In the genomic region with DNA sequence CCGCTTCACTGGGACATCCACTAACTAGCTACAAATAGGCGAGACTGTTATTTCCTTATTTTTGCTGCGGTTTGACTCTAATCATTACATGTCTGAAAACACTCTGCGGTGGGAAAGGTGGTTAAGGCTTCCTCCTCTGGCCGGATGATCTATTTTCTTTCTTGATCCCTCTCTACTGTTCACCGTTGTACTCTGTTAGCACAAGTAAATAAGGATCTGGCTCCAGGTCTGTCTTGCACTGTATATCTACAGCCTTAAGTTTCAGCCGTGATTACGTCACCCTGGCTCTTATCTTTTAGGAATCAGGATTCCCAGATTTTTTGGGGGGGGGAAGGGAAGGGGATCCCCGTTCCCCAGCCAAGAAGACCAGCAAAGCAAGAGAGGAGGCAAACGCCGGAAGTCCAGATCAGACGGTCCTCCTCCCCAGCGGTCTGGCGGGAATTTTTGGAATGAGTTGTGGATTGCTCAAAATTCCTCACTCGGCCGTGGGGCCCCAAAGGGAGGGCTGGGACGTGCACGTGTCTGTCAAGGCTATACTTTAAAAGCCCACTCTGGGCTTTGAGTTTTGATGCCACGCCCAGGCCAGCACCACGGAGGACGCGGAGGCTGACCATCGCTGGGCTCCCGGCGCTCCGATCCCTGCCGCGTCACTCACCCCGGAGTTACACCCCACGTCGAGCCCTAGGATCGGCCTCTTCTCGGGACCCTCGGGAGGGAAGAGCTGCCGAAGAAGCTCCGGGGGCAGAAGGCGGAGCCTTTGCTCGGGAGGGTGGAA, we compare ENCODE assay signal across 8 mouse cellular contexts. TPM values are rescaled to one million over a fixed set of nuclear protein-coding genes. Genes with fewer than 3 reads are reported as not detected.
DNase-seq lines count a peak whose midpoint lies in the region; ATAC-seq and TF ChIP-seq lines count a peak whose summit lies in the region.

No protein-coding gene starts in this region.

- H3K9me3 ChIP-seq in CH12.LX (replicated peaks; ENCODE audit: low read length): peaks cover 6% of the 10 kb centered on the region
- no peaks in the 10 kb centered on the region for H3K9me3 ChIP-seq in heart, embryonic 15.5 days (replicated peaks)
- no peaks in the 10 kb centered on the region for H3K9me3 ChIP-seq in lung, embryonic 16.5 days (ENCODE audit: control insufficient read depth, low read length)

- H3K36me3 ChIP-seq in CH12.LX (replicated peaks in 1 of 2; ENCODE audit: control insufficient read depth in 1 of 2, insufficient read depth in 1 of 2, low read length in 1 of 2): peaks cover 10 to 24% of the 10 kb centered on the region in 2 experiments
- no peaks in the 10 kb centered on the region for H3K36me3 ChIP-seq in heart, embryonic 15.5 days
- H3K36me3 ChIP-seq in lung, embryonic 16.5 days (ENCODE audit: control insufficient read depth, insufficient read depth, low read length): peaks cover 6% of the 10 kb centered on the region; the same call in 1 of the 2 replicates

- dilution Hi-C loops in CH12.LX (cut with MboI; ENCODE audit: extremely low pct_ligation_motif_present, extremely low pct_unique_long_range_greater_than_20kb, low sequenced_read_pairs): no loop called here

- ATAC-seq in erythroblast, adult 5-6 weeks (replicated peaks; ENCODE audit: low FRiP score, poor library complexity, severe bottlenecking): peak; percentile 23
- peak; percentile 81 for ATAC-seq in heart, embryonic 15.5 days (replicated peaks; ENCODE audit: insufficient number of reproducible peaks, insufficient read depth, low FRiP score, low read depth)
- peak; percentile 89 for ATAC-seq in lung, embryonic 16.5 days (ENCODE audit: low read depth)

- no peaks in the 10 kb centered on the region for H3K27me3 ChIP-seq in CH12.LX (replicated peaks)
- no peaks in the 10 kb centered on the region for H3K27me3 ChIP-seq in heart, embryonic 15.5 days
- no peaks in the 10 kb centered on the region for H3K27me3 ChIP-seq in lung, embryonic 16.5 days (ENCODE audit: control insufficient read depth, insufficient read depth, low read depth, low read length)

- TF ChIP-seq CTCF in CH12.LX (conservative IDR thresholded peaks at IDR 0.05 in 1 of 2, IDR thresholded peaks at IDR 0.05 in 1 of 2; ENCODE audit: low read depth in 2 of 2, low read length in 2 of 2): no peak
- no peak for TF ChIP-seq CTCF in olfactory bulb, adult 2 months (IDR thresholded peaks at IDR 0.05; ENCODE audit: insufficient read depth, low read depth, low read length)

- no peak overlapping the region for H3K27ac ChIP-seq in CH12.LX (ENCODE audit: insufficient read depth, low read depth)
- H3K27ac ChIP-seq in heart, embryonic 15.5 days: peak overlapping the region; percentile 95
- H3K27ac ChIP-seq in lung, embryonic 16.5 days (ENCODE audit: low read length): peak overlapping the region; percentile 92
- H3K27ac ChIP-seq in olfactory bulb, adult 2 months (ENCODE audit: insufficient read depth, low read depth, low read length): peak overlapping the region; percentile 33

- peak overlapping the region; percentile 95 for H3K9ac ChIP-seq in CH12.LX (ENCODE audit: insufficient read depth, low read depth)
- peak overlapping the region; percentile 89 for H3K9ac ChIP-seq in heart, embryonic 15.5 days
- peak overlapping the region; percentile 79 for H3K9ac ChIP-seq in lung, embryonic 16.5 days (ENCODE audit: low read length)

- WGBS in heart, embryonic 15.5 days: 3% methylated on average over 38 of the region's 38 CpGs
- 2% methylated on average over 38 of the region's 38 CpGs for WGBS in lung, embryonic 16.5 days
- WGBS in olfactory bulb, adult 2 months: 3% methylated on average over 38 of the region's 38 CpGs

- H3K4me2 ChIP-seq in CH12.LX (ENCODE audit: insufficient read depth, low read depth, poor library complexity, severe bottlenecking): peak overlapping the region; percentile 69
- peak overlapping the region; percentile 86 for H3K4me2 ChIP-seq in heart, embryonic 15.5 days
- H3K4me2 ChIP-seq in lung, embryonic 16.5 days (ENCODE audit: low read depth, low read length): peak overlapping the region; percentile 63

- H3K4me1 ChIP-seq in CH12.LX (ENCODE audit: control insufficient read depth in 1 of 2, insufficient read depth in 2 of 2): peaks cover 3 to 28% of the 10 kb centered on the region in 2 experiments; a peak in 3 of 4 replicates
- H3K4me1 ChIP-seq in heart, embryonic 15.5 days (replicated peaks): peaks cover 25% of the 10 kb centered on the region
- H3K4me1 ChIP-seq in lung, embryonic 16.5 days (replicated peaks; ENCODE audit: control insufficient read depth, insufficient read depth, low read length): peaks cover 12% of the 10 kb centered on the region; the same call in 1 of the 2 replicates
- peaks cover 11% of the 10 kb centered on the region for H3K4me1 ChIP-seq in olfactory bulb, adult 2 months (ENCODE audit: control insufficient read depth, insufficient read depth, low read length)

- TF ChIP-seq EP300 in CH12.LX (IDR thresholded peaks at IDR 0.05; ENCODE audit: low read length): peak; percentile 59; the same call in 1 of the 2 replicates

- H3K4me3 ChIP-seq in CH12.LX (replicated peaks in 1 of 3; ENCODE audit: low read depth in 2 of 3, low read length in 2 of 3, poor library complexity in 1 of 3): peak overlapping the region; percentile 69 to 88 (median 81)
- H3K4me3 ChIP-seq in heart, embryonic 15.5 days: peak overlapping the region; percentile 90
- H3K4me3 ChIP-seq in lung, embryonic 16.5 days (ENCODE audit: low read length): peak overlapping the region; percentile 67
- H3K4me3 ChIP-seq in olfactory bulb, adult 2 months (ENCODE audit: insufficient read depth, low read depth, low read length): peak overlapping the region; percentile 86

- no peak for TF ChIP-seq RAD21 in CH12.LX (IDR thresholded peaks at IDR 0.05; ENCODE audit: low read depth, low read length)

- in situ Hi-C loops in CH12.LX (cut with MboI; ENCODE audit: low pct_ligation_motif_present, low pct_unique_long_range_greater_than_20kb, low sequenced_read_pairs): no loop called here

- H3K79me2 ChIP-seq in CH12.LX (replicated peaks; ENCODE audit: control insufficient read depth, extremely low read depth, insufficient read depth, poor library complexity, severe bottlenecking): 0 out of 2 replicates have a peak, but pooled peaks cover 2% of the 10 kb centered on the region

- TF ChIP-seq POLR2A in CH12.LX (IDR thresholded peaks at IDR 0.05; ENCODE audit: low read depth, low read length): no peak
- no peak for TF ChIP-seq POLR2A in olfactory bulb, adult 2 months (IDR thresholded peaks at IDR 0.05; ENCODE audit: insufficient read depth, low read depth, low read length)

- DNase-seq in CH12.LX (ENCODE audit: extremely low read depth): peak; percentile 73
- DNase-seq in adrenal gland, adult 8-10 months: peak; percentile 61
- peak; percentile 84 for DNase-seq in kidney, postnatal 10 days
- no peak for DNase-seq in T-cell, adult 2 months (ENCODE audit: low spot score)

TF ChIP-seq in CH12.LX, 34 proteins besides CTCF, POLR2A, EP300 and RAD21 (continues in another document):
- TF ChIP-seq MXI1 (IDR thresholded peaks at IDR 0.05; ENCODE audit: low read depth, low read length): peak; percentile 10; the same call in 1 of the 2 replicates
- no peak for TF ChIP-seq KAT2A (IDR thresholded peaks at IDR 0.05; ENCODE audit: insufficient replicate concordance, low read length)
- TF ChIP-seq SIN3A (IDR thresholded peaks at IDR 0.05; ENCODE audit: low read length): peak; percentile 5; the same call in 1 of the 2 replicates
- no peak for TF ChIP-seq NELFE (IDR thresholded peaks at IDR 0.05; ENCODE audit: low read depth, low read length)
- 0 out of 2 replicates have a peak, but pooled peaks have one; percentile 21 for TF ChIP-seq IRF4 (IDR thresholded peaks at IDR 0.05; ENCODE audit: low read depth, low read length)
- TF ChIP-seq JUND (conservative IDR thresholded peaks at IDR 0.05; ENCODE audit: low read depth, low read length): no peak
- peak; percentile 49; the same call in 1 of the 2 replicates for TF ChIP-seq BHLHE40 (IDR thresholded peaks at IDR 0.05; ENCODE audit: low read depth, low read length)

RNA-seq across cellular contexts. Expression of gene Bcdin3d, which starts 0.5 kb away (rescaled TPM):
- total RNA-seq in CH12.LX (2012; rRNA removed) (13.4 and 14.2 TPM in 2 replicates), CH12.LX (2014; rRNA removed) (13.8 and 15.3 TPM in 2 replicates)
- polyA plus RNA-seq in CH12.LX (2012; ENCODE audit: insufficient read length, low read depth): 13.8 and 16.1 TPM in 2 replicates
- total RNA-seq in adrenal gland, adult 8-10 months (2022): 1 to 10 TPM; 5.2 to 8.1 (median 7.1) TPM
- total RNA-seq in erythroblast, adult 5-6 weeks (2015; ENCODE audit: low replicate concordance): not detected in 2 replicates
- 0.98 and 2.1 TPM in 2 replicates for total RNA-seq in erythroblast, adult 5-6 weeks (2017; ENCODE audit: low replicate concordance)
- polyA plus RNA-seq in heart, embryonic 15.5 days (2015; fragmentation: Nextera tagmentation; extraction: Ambion mirVana): 10.8 and 11.7 TPM in 2 replicates
- 13.4 and 13.7 TPM in 2 replicates for polyA plus RNA-seq in lung, embryonic 16.5 days (2015; fragmentation: Nextera tagmentation; extraction: Ambion mirVana)
- polyA plus RNA-seq in olfactory bulb, adult 2 months (2012; ENCODE audit: insufficient read depth, insufficient read length, low replicate concordance, missing spikeins): not detected in 2 replicates

RNA-seq across cellular contexts. Expression of gene Nckap5l, which starts 16.4 kb away (rescaled TPM):
- total RNA-seq in CH12.LX (2012; rRNA removed) (0.88 and 0.89 TPM in 2 replicates), CH12.LX (2014; rRNA removed) (0.45 and 0.75 TPM in 2 replicates)
- polyA plus RNA-seq in CH12.LX (2012; ENCODE audit: insufficient read length, low read depth): 6.6 and 6.8 TPM in 2 replicates
- 10 to 100 TPM; 20.2 to 54.8 (median 28.3) TPM for total RNA-seq in adrenal gland, adult 8-10 months (2022)
- 1.5 TPM in 1 of 2 replicates, not detected in the other for total RNA-seq in erythroblast, adult 5-6 weeks (2015; ENCODE audit: low replicate concordance)
- not detected in 2 replicates for total RNA-seq in erythroblast, adult 5-6 weeks (2017; ENCODE audit: low replicate concordance)
- polyA plus RNA-seq in heart, embryonic 15.5 days (2015; fragmentation: Nextera tagmentation; extraction: Ambion mirVana): 6.8 and 8.0 TPM in 2 replicates
- polyA plus RNA-seq in lung, embryonic 16.5 days (2015; fragmentation: Nextera tagmentation; extraction: Ambion mirVana): 7.5 and 9.5 TPM in 2 replicates
- not detected in 2 replicates for polyA plus RNA-seq in olfactory bulb, adult 2 months (2012; ENCODE audit: insufficient read depth, insufficient read length, low replicate concordance, missing spikeins)

RNA-seq across cellular contexts. Expression of gene Faim2, which starts 54.0 kb away (rescaled TPM):
- total RNA-seq in CH12.LX (2012; rRNA removed) (0.08 and 0.17 TPM in 2 replicates), CH12.LX (2014; rRNA removed) (not detected in 2 replicates)
- 0.03 TPM in 1 of 2 replicates, not detected in the other for polyA plus RNA-seq in CH12.LX (2012; ENCODE audit: insufficient read length, low read depth)
- 10 to 100 TPM; 33.7 to 54.7 (median 43.2) TPM for total RNA-seq in adrenal gland, adult 8-10 months (2022)
- total RNA-seq in erythroblast, adult 5-6 weeks (2015; ENCODE audit: low replicate concordance): not detected in 2 replicates
- 0.09 and 0.14 TPM in 2 replicates for total RNA-seq in erythroblast, adult 5-6 weeks (2017; ENCODE audit: low replicate concordance)
- polyA plus RNA-seq in heart, embryonic 15.5 days (2015; fragmentation: Nextera tagmentation; extraction: Ambion mirVana): 0.28 and 0.33 TPM in 2 replicates
- polyA plus RNA-seq in lung, embryonic 16.5 days (2015; fragmentation: Nextera tagmentation; extraction: Ambion mirVana): 0.93 and 0.94 TPM in 2 replicates
- not detected in 2 replicates for polyA plus RNA-seq in olfactory bulb, adult 2 months (2012; ENCODE audit: insufficient read depth, insufficient read length, low replicate concordance, missing spikeins)

Comparison
In these comparisons a context has a peak if more than half of its experiments do, and no peak if none do; other contexts are left out.
1. ATAC-seq: peak in every context shown above with its lines; median percentile 89 in lung, embryonic 16.5 days; 81 in heart, embryonic 15.5 days; 23 in erythroblast, adult 5-6 weeks.
2. RNA of gene Bcdin3d, which starts 0.5 kb away (polyA plus RNA-seq): 13.8 to 16.1 TPM in CH12.LX, 13.4 to 13.7 TPM in lung, embryonic 16.5 days and 10.8 to 11.7 TPM in heart, embryonic 15.5 days; not detected in olfactory bulb, adult 2 months; every median in the first group is over 10 times any median in the second.
3. RNA of gene Faim2, which starts 54.0 kb away (polyA plus RNA-seq): not detected in olfactory bulb, adult 2 months; 0.93 to 0.94 TPM in lung, embryonic 16.5 days, 0.28 to 0.33 TPM in heart, embryonic 15.5 days and 0.03 TPM in CH12.LX; every median in the first group is over 10 times any median in the second.
4. Peak in every context shown above with its lines, with median percentiles within 50 percentile points of each other: H3K4me2 ChIP-seq, H3K4me3 ChIP-seq and H3K9ac ChIP-seq.